Mouse (Mus musculus) kidney, adult 10 weeks (tissue): ENCODE data around the gene Scgb1b3. TPM values are rescaled to one million over a fixed set of nuclear protein-coding genes. Genes with fewer than 3 reads are reported as not detected.

Experiments
- polyA plus RNA-seq: library from polyadenylated mRNA; stranded (reverse); fragments of 350-450 nt; fragmentation: Illumina TruSeq; extraction: RNeasy Lipid Tissue Mini Kit (QIAGEN cat#74804); gene quantifications from one replicate; pipeline ENCODE4 v1.2.3, GENCODE M21; 2014; ENCODE audit warnings: low read depth, low replicate concordance

Gene Scgb1b3
- polyA plus RNA-seq = not detected

DNA sequence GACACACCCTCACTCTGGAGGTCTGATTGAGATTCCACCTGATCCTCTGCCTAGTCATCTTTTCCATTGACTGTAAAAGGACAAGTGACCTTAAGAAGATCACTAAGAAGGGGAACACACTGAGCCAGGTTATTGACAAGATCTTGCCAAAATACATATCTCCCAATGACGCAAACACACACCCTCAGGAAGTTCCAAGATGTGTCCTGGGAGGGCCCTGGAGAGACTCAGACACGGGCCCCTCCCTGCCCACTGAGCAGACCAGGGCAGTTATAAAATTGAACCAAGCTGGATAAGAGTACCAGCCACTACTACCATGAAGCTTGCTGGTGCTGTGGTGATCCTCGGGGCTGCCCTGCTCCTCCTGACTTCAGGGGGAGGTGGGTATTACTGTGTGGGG is at the start of gene Scgb1b3:
TSS of gene Scgb1b3 (plus strand) at position 301 of the 400 bp plus-strand sequence.

GRCm38 (mm10) chr7:31362022-31362560 is 13.3 kb upstream of the Scgb1b3 start, which contains the start of gene Scgb2b3:
Gene Scgb2b3 (minus strand): TSS chr7:31362072.

Other genes starting within 250 kb of the Scgb1b3 start
- 1.9 TPM for gene Scn1b, start 248.6 kb upstream of the Scgb1b3 start, polyA plus RNA-seq
- gene Gramd1a, start 219.7 kb upstream of the Scgb1b3 start, polyA plus RNA-seq = 3.3 TPM
- gene Scgb2b2, start 85.1 kb upstream of the Scgb1b3 start, polyA plus RNA-seq = not detected
- gene Scgb1b2, start 83.8 kb upstream of the Scgb1b3 start, polyA plus RNA-seq = not detected
- gene Scgb2b3, start 13.5 kb upstream of the Scgb1b3 start, polyA plus RNA-seq = not detected